Mouse (Mus musculus) intestine, embryonic 15.5 days (tissue): Measurements from ENCODE around the gene Fbp1. TPM values are rescaled to one million over a fixed set of nuclear protein-coding genes. Genes with fewer than 3 reads are reported as not detected.
"Not testable (repeated sequence)": the region's sequence is repeated elsewhere in the genome, so short reads cannot be mapped to it uniquely, and the experiment has no call there.

Experiments
- ATAC-seq: fragments of 200-750 bp; cut with Nextera tagmentation; 2 replicates; pipeline ENCODE4 v1.8.0; 2017; ENCODE audit warnings: moderate TSS enrichment, moderate library complexity
- H3K27ac ChIP-seq: fragments of 300-500 bp; sonication (generic); 2 replicates; pipeline ENCODE4 v1.5.1; 2015; ENCODE audit warnings: mild to moderate bottlenecking, inconsistent platforms
- H3K27me3 ChIP-seq: fragments of 300-500 bp; sonication (generic); replicated peaks from 2 replicates; pipeline ENCODE4 v1.6.1; 2015; ENCODE audit warnings: inconsistent platforms
- H3K36me3 ChIP-seq: fragments of 300-500 bp; sonication (generic); 2 replicates; pipeline ENCODE4 v1.6.1; 2015; ENCODE audit warnings: inconsistent platforms
- H3K4me1 ChIP-seq: fragments of 300-500 bp; sonication (generic); replicated peaks from 2 replicates; pipeline ENCODE4 v1.6.1; 2015; ENCODE audit warnings: inconsistent platforms
- H3K4me2 ChIP-seq: fragments of 300-500 bp; sonication (generic); replicated peaks from 2 replicates; pipeline ENCODE4 v1.6.1; 2015; ENCODE audit warnings: mild to moderate bottlenecking, inconsistent platforms
- H3K4me3 ChIP-seq: fragments of 300-500 bp; sonication (generic); replicated peaks from 2 replicates; pipeline ENCODE4 v1.5.1; 2015; ENCODE audit warnings: inconsistent platforms
- H3K9ac ChIP-seq: fragments of 300-500 bp; sonication (generic); 2 replicates; pipeline ENCODE4 v1.6.1; 2015; ENCODE audit warnings: inconsistent platforms
- H3K9me3 ChIP-seq: fragments of 300-500 bp; sonication (generic); 2 replicates; pipeline ENCODE4 v1.6.1; 2016; ENCODE audit warnings: inconsistent platforms
- WGBS: fragments of 180-500 bp; shearing (Covaris S2); methylation state at CpG from one replicate; pipeline ENCODE4 v1.1.7; 2015; 5-methylcytosine and 5-hydroxymethylcytosine counted together
- polyA plus RNA-seq: library from polyadenylated mRNA; unstranded; fragments of >200 nt; fragmentation: Nextera tagmentation; extraction: Ambion mirVana; gene quantifications from 2 replicates; pipeline ENCODE4 v1.2.1, GENCODE M21; 2015

The Fbp1 gene
- polyA plus RNA-seq, 1 experiment from 2014 or later: 2.2 TPM

GRCm38 (mm10) chr13:62859251-62859650, 28.8 kb downstream of the Fbp1 start:
- H3K4me2 ChIP-seq, H3K4me3 ChIP-seq, H3K36me3 ChIP-seq, ATAC-seq, H3K4me1 ChIP-seq, H3K9ac ChIP-seq, H3K9me3 ChIP-seq, H3K27me3 ChIP-seq: not testable (repeated sequence)
- peak overlapping the region; percentile 89; the same call in 1 of the 2 replicates for H3K27ac ChIP-seq
- WGBS: 79% methylated on average over 10 of the region's 10 CpGs

DNA sequence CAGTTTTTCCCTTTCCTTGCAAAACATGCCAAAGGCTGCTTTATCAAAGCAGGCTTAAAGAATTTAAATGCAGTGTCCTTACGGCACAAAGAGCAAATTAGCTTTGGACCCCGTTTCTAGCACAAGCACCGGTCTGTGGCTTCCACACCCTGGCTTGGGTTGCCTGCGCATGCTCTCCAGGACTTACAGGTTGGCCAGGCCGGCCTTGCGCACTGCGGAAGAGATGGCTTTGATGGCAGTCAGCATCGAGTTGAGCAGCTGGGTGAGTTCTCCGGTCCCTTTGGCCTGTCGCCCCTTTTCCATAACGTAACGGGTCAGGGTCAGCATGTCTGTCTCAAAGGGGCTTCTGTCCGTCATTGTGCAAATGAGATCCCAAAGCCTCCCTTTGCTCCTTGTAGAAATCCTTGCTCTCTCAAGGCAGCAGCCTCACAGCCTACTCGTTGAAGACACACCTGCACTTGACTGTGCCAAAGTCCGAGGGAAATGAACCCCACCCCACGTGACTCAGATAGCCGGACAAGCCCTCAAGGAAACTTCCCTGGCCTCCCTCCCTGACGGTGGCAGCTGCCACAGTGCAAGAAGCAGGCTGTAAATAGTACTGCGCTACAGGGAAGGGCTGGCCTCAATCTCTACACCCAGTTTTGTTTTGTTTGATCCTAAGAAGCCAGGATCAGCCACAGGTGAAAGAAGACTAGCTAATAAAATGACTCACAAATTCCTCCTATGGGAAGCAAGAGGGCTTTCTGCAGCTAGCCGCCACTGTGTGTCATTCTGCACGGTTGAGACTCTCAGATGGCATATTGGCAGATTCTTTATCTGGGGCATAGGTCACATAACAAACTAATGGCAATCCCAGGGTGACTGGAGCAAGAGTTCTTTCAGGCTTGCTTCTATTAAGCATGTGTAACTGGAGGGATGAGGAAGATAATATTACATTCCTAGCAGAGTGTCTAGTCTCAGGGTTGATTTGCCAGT, 29.9 kb downstream of the Fbp1 start, which contains the start of gene Fbp2:
Fbp2 (minus strand) TSS at position 482 of the 975 bp plus-strand sequence.
- ATAC-seq: peak; percentile 91
- Histone ChIP-seq H3K36me3 (no peaks in the 10 kb centered on the region), H3K27me3 (no peaks in the 10 kb centered on the region), H3K4me2 (peak within 1 kb of the TSS; percentile 77), H3K9ac (no peak within 1 kb of the TSS), H3K9me3 (no peaks in the 10 kb centered on the region), H3K27ac (peak within 1 kb of the TSS; percentile 89), H3K4me1 (peaks cover 4% of the 10 kb centered on the region; the same call in 1 of the 2 replicates), H3K4me3 (peak within 1 kb of the TSS; percentile 32)
- WGBS: 52% methylated on average over 21 of the region's 21 CpGs

DNA sequence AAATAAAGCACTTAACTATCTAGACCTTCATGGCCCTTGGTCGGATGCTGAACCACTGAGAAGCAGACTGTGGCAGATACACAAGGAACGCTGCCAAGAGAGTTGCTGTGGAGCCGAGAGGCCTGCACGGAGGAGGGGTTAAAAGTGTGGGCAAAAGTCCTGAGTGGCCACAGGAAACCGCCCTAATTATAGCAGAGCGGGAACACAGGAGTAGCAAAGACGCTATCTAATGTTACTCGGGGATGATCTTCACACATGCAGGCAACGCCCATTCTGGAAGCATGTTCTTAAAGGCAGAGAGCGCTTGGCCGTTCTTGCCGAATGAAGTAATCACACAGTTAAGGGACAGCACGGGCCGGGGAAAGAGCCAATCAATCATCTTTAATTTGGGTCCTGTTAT, 31.2 kb downstream of the Fbp1 start:
- Histone ChIP-seq H3K4me1 (0 out of 2 replicates have a peak, but pooled peaks cover 2% of the 10 kb centered on the region), H3K36me3 (no peaks in the 10 kb centered on the region), H3K4me3 (peak overlapping the region; percentile 32), H3K4me2 (peak overlapping the region; percentile 77), H3K9ac (no peak overlapping the region), H3K27ac (no peak overlapping the region), H3K9me3 (no peaks in the 10 kb centered on the region), H3K27me3 (no peaks in the 10 kb centered on the region)
- no peak for ATAC-seq
- 75% methylated on average over 14 of the region's 14 CpGs for WGBS

DNA sequence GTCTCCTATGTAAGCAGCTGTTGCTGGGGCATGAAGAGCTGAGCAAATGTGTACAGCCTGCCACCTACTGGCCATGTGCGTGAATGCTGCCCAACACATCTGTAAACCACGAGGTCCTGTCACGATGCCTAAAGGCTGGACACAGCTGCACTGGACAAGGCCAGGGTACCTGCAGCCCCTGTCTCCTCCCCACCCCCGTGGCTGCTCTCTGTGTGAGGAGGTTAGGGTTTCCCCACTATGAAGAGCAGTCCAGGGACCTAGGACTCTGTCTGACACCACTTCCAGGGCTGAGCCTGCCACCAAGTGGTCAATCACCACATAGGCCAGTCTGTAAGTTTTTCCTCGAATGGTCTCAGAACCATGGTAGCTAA, 31.8 kb downstream of the Fbp1 start:
- peak overlapping the region; percentile 37; the same call in 1 of the 2 replicates for H3K9ac ChIP-seq
- H3K27ac ChIP-seq: no peak overlapping the region

GRCm38 (mm10) chr13:62855396-62856304, 32.4 kb downstream of the Fbp1 start:
- peak overlapping the region; percentile 77 for H3K4me2 ChIP-seq
- H3K36me3 ChIP-seq: no peaks in the 10 kb centered on the region
- no peaks in the 10 kb centered on the region for H3K27me3 ChIP-seq
- 0 out of 2 replicates have a peak, but pooled peaks cover 2% of the 10 kb centered on the region for H3K4me1 ChIP-seq
- H3K27ac ChIP-seq: no peak overlapping the region
- peak overlapping the region; percentile 32 for H3K4me3 ChIP-seq
- H3K9me3 ChIP-seq: no peaks in the 10 kb centered on the region
- WGBS: 33% methylated on average over 25 of the region's 25 CpGs
- ATAC-seq: 0 out of 2 replicates have a peak, but pooled peaks have one; percentile 0
- H3K9ac ChIP-seq: 0 out of 2 replicates have a peak overlapping the region, but pooled peaks have one; percentile 5

More for the DNA sequence above, 31.8 kb downstream of the Fbp1 start:
- H3K4me2 ChIP-seq: peak overlapping the region; percentile 77
- no peaks in the 10 kb centered on the region for H3K36me3 ChIP-seq
- 0 out of 2 replicates have a peak, but pooled peaks cover 2% of the 10 kb centered on the region for H3K4me1 ChIP-seq
- H3K27me3 ChIP-seq: no peaks in the 10 kb centered on the region
- ATAC-seq: peak; percentile 70
- WGBS: 3% methylated on average over 5 of the region's 5 CpGs
- no peaks in the 10 kb centered on the region for H3K9me3 ChIP-seq
- H3K4me3 ChIP-seq: peak overlapping the region; percentile 32

- no peak for ATAC-seq
- 0 out of 2 replicates have a peak, but pooled peaks cover 2% of the 10 kb centered on the region for H3K4me1 ChIP-seq
- H3K9ac ChIP-seq: no peak overlapping the region
- no peaks in the 10 kb centered on the region for H3K36me3 ChIP-seq
- H3K9me3 ChIP-seq: no peaks in the 10 kb centered on the region
- H3K27ac ChIP-seq: no peak overlapping the region
- 19% methylated on average over 15 of the region's 15 CpGs for WGBS
- H3K27me3 ChIP-seq: no peaks in the 10 kb centered on the region
- no peak overlapping the region for H3K4me3 ChIP-seq
- H3K4me2 ChIP-seq: 0 out of 2 replicates have a peak overlapping the region, but pooled peaks have one; percentile 14
Measured at GRCm38 (mm10) chr13:62854666-62855065, 33.4 kb downstream of the Fbp1 start.

DNA sequence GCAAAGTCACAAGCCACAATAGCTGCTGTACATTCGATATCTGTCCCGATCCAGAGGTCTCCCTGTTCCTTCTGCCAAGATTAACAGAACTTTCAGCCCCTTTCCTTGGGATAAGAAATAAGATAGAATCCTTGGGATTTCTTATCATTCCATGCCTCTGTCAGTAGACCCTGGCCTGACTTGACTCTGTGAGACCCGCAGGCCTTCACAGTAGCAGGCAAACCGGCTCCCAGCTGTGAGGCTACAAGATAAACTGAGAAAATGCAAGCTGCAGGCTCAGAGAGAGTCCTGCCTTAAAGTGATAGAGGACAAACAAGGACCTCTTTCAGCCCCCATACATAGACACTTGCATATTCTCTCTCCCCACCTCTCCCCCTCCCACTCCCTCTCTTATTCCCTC, 54.7 kb downstream of the Fbp1 start:
- Histone ChIP-seq H3K27me3 (no peaks in the 10 kb centered on the region), H3K36me3 (no peaks in the 10 kb centered on the region), H3K9me3 (no peaks in the 10 kb centered on the region), H3K9ac (no peak overlapping the region), H3K27ac (no peak overlapping the region), H3K4me1 (no peaks in the 10 kb centered on the region), H3K4me3 (no peak overlapping the region), H3K4me2 (no peak overlapping the region)
- ATAC-seq: no peak
- 50% methylated on average over 4 of the region's 4 CpGs for WGBS

DNA sequence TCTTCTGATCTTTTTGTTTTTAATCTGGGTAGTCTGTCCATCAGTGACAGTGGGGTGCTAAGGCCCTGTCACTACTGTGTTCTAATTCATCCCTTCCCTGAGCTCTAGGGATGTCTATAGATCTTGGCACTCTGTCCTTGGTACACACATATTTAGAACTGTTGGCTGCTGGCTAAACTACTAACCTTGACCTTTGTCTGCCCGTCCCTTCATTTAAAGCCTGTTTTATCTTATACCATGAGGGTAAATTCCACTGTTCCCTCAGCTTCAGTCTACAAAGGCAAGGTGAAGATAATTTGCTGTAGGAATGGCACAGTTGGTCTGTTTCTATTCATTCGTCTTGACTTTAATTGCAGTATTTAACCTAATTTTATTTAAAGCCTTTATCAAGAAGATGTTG, 55.8 kb downstream of the Fbp1 start:
- H3K4me1 ChIP-seq: no peaks in the 10 kb centered on the region
- ATAC-seq: peak; percentile 58; the same call in 1 of the 2 replicates
- H3K27me3 ChIP-seq: no peaks in the 10 kb centered on the region
- no peak overlapping the region for H3K27ac ChIP-seq
- H3K4me3 ChIP-seq: no peak overlapping the region
- H3K9me3 ChIP-seq: no peaks in the 10 kb centered on the region
- H3K36me3 ChIP-seq: no peaks in the 10 kb centered on the region
- H3K4me2 ChIP-seq: no peak overlapping the region
- no peak overlapping the region for H3K9ac ChIP-seq
- 64% methylated on average over 2 of the region's 2 CpGs for WGBS

DNA sequence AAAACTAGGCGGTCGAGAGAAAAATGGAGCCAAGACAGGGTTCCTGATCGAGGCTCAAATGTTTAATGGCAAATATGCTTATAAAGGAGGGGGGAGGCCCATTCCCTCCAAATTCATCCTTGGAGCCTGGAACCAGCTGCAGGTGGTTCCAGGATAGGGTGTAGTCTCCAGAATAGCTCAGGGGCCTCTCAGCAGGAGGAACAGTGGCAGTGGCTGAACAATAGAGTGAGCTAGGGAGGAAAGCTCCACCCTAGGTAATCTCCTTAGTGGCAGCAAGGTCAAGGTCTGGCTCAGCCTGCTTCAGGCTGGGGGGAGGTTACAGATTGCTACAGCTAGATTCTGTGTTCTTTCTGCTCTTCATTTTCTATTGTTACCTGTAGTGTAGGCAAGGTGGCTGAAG, 72.4 kb downstream of the Fbp1 start:
- not testable (repeated sequence) for H3K27me3 ChIP-seq, H3K9me3 ChIP-seq, H3K4me2 ChIP-seq, H3K9ac ChIP-seq, ATAC-seq, H3K36me3 ChIP-seq, H3K4me3 ChIP-seq, H3K27ac ChIP-seq, H3K4me1 ChIP-seq
- 90% methylated on average over 3 of the region's 3 CpGs for WGBS
